Mouse (Mus musculus): Measurements from ENCODE around the gene Daglb.

DNA sequence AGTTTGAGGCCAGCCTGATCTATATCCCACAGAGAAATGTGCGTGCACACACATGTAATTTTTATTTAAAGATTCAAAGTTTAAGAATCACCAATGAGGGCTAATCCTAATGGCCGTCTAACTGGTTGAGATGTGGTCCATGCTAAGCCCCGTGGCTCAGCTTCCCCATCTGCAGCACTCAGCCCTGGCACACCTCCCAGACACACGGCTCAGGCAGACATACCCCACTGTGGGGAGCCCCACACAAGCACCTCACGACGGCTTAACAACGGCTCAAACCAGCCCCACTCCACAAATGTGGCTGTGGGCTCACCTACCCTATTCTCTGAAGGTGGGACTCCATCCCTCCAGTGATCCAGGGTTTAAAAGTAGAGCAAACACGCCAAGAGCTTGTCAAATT lies 40.7 kb downstream of the Daglb start:
- TF ChIP-seq POLR2A (IDR thresholded peaks at IDR 0.05; ENCODE audit: extremely low read depth, insufficient read depth, low read length), result no peak
- no peak for TF ChIP-seq CTCF (IDR thresholded peaks at IDR 0.05; ENCODE audit: low read depth, low read length)

Measured in liver, adult 2 months (tissue).